Mouse (Mus musculus) MEL (cell line): ENCODE measurements around the gene Emilin1.

ENCODE experiments used
- CTCF ChIP-seq, 3 experiments: IDR thresholded peaks in 2 of 3; conservative IDR thresholded peaks in 1 of 3; 2 replicates each; pipeline ENCODE4 v1.5.1; 2011 to 2012; ENCODE audit warnings: low read length in 3 of 3, low read depth in 2 of 3, mild to moderate bottlenecking in 2 of 3, improper control_type of control experiment in 1 of 3, inconsistent platforms in 1 of 3, mixed read lengths in 1 of 3, moderate library complexity in 1 of 3; ENCODE audit not compliant: control insufficient read depth in 1 of 3, insufficient read depth in 1 of 3, poor library complexity in 1 of 3, severe bottlenecking in 1 of 3
- ELF1 ChIP-seq: IDR thresholded peaks from 2 replicates; pipeline ENCODE4 v1.6.1; 2014; ENCODE audit warnings: low read depth, mild to moderate bottlenecking, inconsistent platforms, low read length, improper control_type of control experiment, moderate library complexity
- GATA1 ChIP-seq: IDR thresholded peaks from 2 replicates; pipeline ENCODE4 v1.6.1; 2011; ENCODE audit warnings: low read depth, low read length, improper control_type of control experiment
- HCFC1 ChIP-seq: IDR thresholded peaks from 2 replicates; pipeline ENCODE4 v1.6.1; 2012; ENCODE audit warnings: low read depth, mild to moderate bottlenecking, inconsistent platforms, low read length, improper control_type of control experiment, moderate library complexity
- MAFK ChIP-seq: IDR thresholded peaks from 2 replicates; pipeline ENCODE4 v1.6.1; 2011; ENCODE audit warnings: low read depth, mild to moderate bottlenecking, low read length, improper control_type of control experiment, borderline replicate concordance
- MAX ChIP-seq: IDR thresholded peaks from 2 replicates; pipeline ENCODE4 v1.6.1; 2011; ENCODE audit warnings: low read length, improper control_type of control experiment
- MYB ChIP-seq: IDR thresholded peaks from 2 replicates; pipeline ENCODE4 v1.6.1; 2011; ENCODE audit warnings: mild to moderate bottlenecking, low read depth, low read length, improper control_type of control experiment
- POLR2A ChIP-seq, 2 experiments: IDR thresholded peaks; 2 replicates each; pipeline ENCODE4 v1.6.1; 2011 to 2012; ENCODE audit warnings: low read length in 2 of 2, mild to moderate bottlenecking in 2 of 2, control low read depth in 1 of 2, improper control_type of control experiment in 1 of 2, low read depth in 1 of 2, moderate library complexity in 1 of 2; ENCODE audit not compliant: control insufficient read depth in 1 of 2, insufficient read depth in 1 of 2, poor library complexity in 1 of 2
- POLR2AphosphoS2 ChIP-seq: IDR thresholded peaks from 2 replicates; pipeline ENCODE4 v1.6.1; 2011; ENCODE audit warnings: low read length, improper control_type of control experiment
- RAD21 ChIP-seq: IDR thresholded peaks from 2 replicates; pipeline ENCODE4 v1.6.1; 2011; ENCODE audit warnings: mild to moderate bottlenecking, low read depth, low read length, improper control_type of control experiment
- TAL1 ChIP-seq: IDR thresholded peaks from 2 replicates; pipeline ENCODE4 v1.6.1; 2012; ENCODE audit warnings: mild to moderate bottlenecking, inconsistent platforms, low read length, moderate library complexity, mixed read lengths
- UBTF ChIP-seq: IDR thresholded peaks from 2 replicates; pipeline ENCODE4 v1.6.1; 2012; ENCODE audit warnings: low read depth, mild to moderate bottlenecking, inconsistent platforms, low read length, improper control_type of control experiment, moderate library complexity, borderline replicate concordance; ENCODE audit not compliant: insufficient read depth
- ZC3H11A ChIP-seq: IDR thresholded peaks from 2 replicates; pipeline ENCODE4 v1.6.1; 2012; ENCODE audit warnings: low read depth, mild to moderate bottlenecking, inconsistent platforms, low read length, improper control_type of control experiment

GRCm38 (mm10) chr5:30931378-30931777 lies 18.2 kb downstream of the Emilin1 start:
- TF ChIP-seq GATA1: no peak
- TF ChIP-seq POLR2A (IDR thresholded peaks at IDR 0.05; ENCODE audit: control insufficient read depth in 1 of 2, insufficient read depth in 1 of 2, low read depth in 1 of 2, low read length in 2 of 2, poor library complexity in 1 of 2): no peak
- no peak for TF ChIP-seq HCFC1
- TF ChIP-seq POLR2AphosphoS2: no peak
- no peak for TF ChIP-seq CTCF (IDR thresholded peaks at IDR 0.05 in 2 of 3, conservative IDR thresholded peaks at IDR 0.05 in 1 of 3; ENCODE audit: control insufficient read depth in 1 of 3, insufficient read depth in 1 of 3, low read depth in 2 of 3, low read length in 3 of 3, poor library complexity in 1 of 3, severe bottlenecking in 1 of 3)
- TF ChIP-seq MAFK: no peak
- no peak for TF ChIP-seq TAL1
- no peak for TF ChIP-seq UBTF
- no peak for TF ChIP-seq ELF1
- no peak for TF ChIP-seq MYB
- TF ChIP-seq MAX: no peak
- no peak for TF ChIP-seq ZC3H11A
- no peak for TF ChIP-seq RAD21
